Mouse (Mus musculus) heart, embryonic 15.5 days (tissue): Measurements from ENCODE around the gene Spaca9. TPM values are rescaled to one million over a fixed set of nuclear protein-coding genes. Genes with fewer than 3 reads are reported as not detected.

Source experiments
- ATAC-seq: fragments of 200-750 bp; cut with Nextera tagmentation; replicated peaks from 2 replicates; pipeline ENCODE4 v1.8.0; 2017; ENCODE audit warnings: low read depth, moderate TSS enrichment; ENCODE audit not compliant: insufficient number of reproducible peaks, insufficient read depth, low FRiP score
- H3K27ac ChIP-seq: fragments of 300-500 bp; sonication (generic); 2 replicates; pipeline ENCODE4 v1.5.1; 2015; ENCODE audit warnings: mild to moderate bottlenecking, inconsistent platforms
- H3K27me3 ChIP-seq: fragments of 300-500 bp; sonication (generic); 2 replicates; pipeline ENCODE4 v1.6.1; 2015; ENCODE audit warnings: inconsistent platforms
- H3K36me3 ChIP-seq: fragments of 300-500 bp; sonication (generic); 2 replicates; pipeline ENCODE4 v1.6.1; 2015; ENCODE audit warnings: mild to moderate bottlenecking, inconsistent platforms
- H3K4me1 ChIP-seq: fragments of 300-500 bp; sonication (generic); replicated peaks from 2 replicates; pipeline ENCODE4 v1.6.1; 2015; ENCODE audit warnings: inconsistent platforms
- H3K4me2 ChIP-seq: fragments of 300-500 bp; sonication (generic); 2 replicates; pipeline ENCODE4 v1.6.1; 2015; ENCODE audit warnings: inconsistent platforms, mild to moderate bottlenecking, moderate library complexity
- H3K4me3 ChIP-seq: fragments of 300-500 bp; sonication (generic); 2 replicates; pipeline ENCODE4 v1.5.1; 2015; ENCODE audit warnings: mild to moderate bottlenecking, inconsistent platforms
- H3K9ac ChIP-seq: fragments of 300-500 bp; sonication (generic); 2 replicates; pipeline ENCODE4 v1.6.1; 2015; ENCODE audit warnings: mild to moderate bottlenecking, inconsistent platforms
- H3K9me3 ChIP-seq: fragments of 300-500 bp; sonication (generic); replicated peaks from 2 replicates; pipeline ENCODE4 v1.6.1; 2016; ENCODE audit warnings: inconsistent platforms
- WGBS: fragments of 180-500 bp; shearing (Covaris S2); methylation state at CpG from one replicate; pipeline ENCODE4 v1.1.7; 2015; ENCODE audit warnings: mixed read lengths; 5-methylcytosine and 5-hydroxymethylcytosine counted together
- polyA plus RNA-seq: library from polyadenylated mRNA; unstranded; fragments of >200 nt; fragmentation: Nextera tagmentation; extraction: Ambion mirVana; gene quantifications from 2 replicates; pipeline ENCODE4 v1.2.1, GENCODE M21; 2015

The Spaca9 gene
- polyA plus RNA-seq: 1.0 and 1.7 TPM in 2 replicates

DNA sequence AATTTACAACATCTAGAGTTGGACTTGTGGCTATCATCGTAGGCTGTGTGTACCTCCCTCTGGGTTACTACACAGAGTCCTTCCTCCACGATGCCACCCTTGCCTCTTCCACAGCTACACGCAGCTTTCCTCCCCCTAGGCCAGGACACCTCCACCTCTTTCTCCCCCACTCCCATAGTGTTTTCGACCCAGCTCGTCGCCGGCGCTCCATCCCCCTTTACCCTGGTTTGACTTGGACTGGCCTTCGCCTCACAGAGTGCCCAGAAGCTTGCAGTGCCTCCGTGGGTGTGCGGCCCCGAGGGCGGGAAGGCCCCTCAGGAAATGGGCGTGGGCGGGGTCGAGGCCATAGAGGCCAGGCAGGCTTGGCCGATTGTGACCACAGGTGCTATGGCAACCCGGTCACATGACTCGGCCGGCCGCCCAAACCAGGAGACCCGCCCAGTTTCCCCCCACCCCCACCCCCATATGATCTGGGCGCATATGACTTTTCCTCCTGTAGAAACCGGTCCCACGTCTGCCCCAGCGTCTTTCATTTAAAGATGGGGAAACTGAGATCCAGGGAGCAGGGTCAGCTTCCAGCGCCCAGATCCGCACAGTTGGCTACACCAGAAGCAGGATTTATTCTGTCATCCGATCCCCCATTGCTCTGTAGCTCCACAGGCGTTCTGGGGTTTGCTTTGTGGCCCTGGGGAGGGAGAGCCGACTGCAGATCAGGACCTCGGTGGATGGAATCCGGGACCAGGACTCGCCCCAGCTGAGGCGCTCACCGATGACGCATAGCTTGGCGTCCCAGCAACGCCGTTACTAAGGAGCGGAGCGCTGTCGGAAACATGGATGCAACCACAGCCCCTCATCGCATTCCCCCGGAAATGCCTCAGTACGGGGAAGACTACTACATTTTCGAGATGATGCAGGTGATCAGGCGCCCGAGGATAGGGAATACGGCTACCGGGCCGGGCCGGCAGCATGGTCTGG, at the start of gene Spaca9, which contains the start of gene Ak8:
Spaca9 (minus strand) TSS at position 367 of the 975 bp plus-strand sequence.
Ak8 (plus strand) TSS at position 804 of the 975 bp plus-strand sequence.
- Histone ChIP-seq H3K27ac (peak within 1 kb of the TSS; percentile 64), H3K9ac (peak within 1 kb of the TSS; percentile 72), H3K36me3 (no peaks in the 10 kb centered on the region), H3K4me1 (peaks cover 15% of the 10 kb centered on the region), H3K4me2 (peak within 1 kb of the TSS; percentile 97), H3K27me3 (no peaks in the 10 kb centered on the region), H3K4me3 (peak within 1 kb of the TSS; percentile 71), H3K9me3 (no peaks in the 10 kb centered on the region)
- WGBS: 2% methylated on average over 53 of the region's 53 CpGs
- ATAC-seq: peak; percentile 77

DNA sequence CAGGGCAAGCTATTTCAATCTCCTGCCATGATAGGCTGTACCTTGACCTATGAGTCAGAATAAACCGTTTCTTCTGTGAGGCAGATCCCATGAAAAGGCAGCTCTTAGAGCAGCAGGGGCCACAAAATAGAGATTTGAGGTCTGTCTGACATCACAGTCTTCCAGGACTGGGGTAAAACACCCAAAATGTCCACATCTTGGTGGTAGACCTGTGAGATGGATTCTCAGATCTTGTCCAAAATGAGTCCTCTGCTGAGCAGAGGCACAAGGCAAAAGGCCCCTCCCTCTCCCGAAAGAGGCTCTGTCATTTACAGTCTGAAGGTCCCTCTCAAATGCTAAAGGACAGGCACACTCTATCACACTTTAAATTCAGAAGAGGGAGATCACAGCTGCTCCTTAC, 48.2 kb upstream of the Spaca9 start:
- ATAC-seq: no peak
- H3K9me3 ChIP-seq: no peaks in the 10 kb centered on the region
- peaks cover 35% of the 10 kb centered on the region for H3K27me3 ChIP-seq
- no peak overlapping the region for H3K9ac ChIP-seq
- H3K27ac ChIP-seq: no peak overlapping the region
- no peak overlapping the region for H3K4me3 ChIP-seq
- H3K4me2 ChIP-seq: no peak overlapping the region
- H3K4me1 ChIP-seq: peaks cover 17% of the 10 kb centered on the region
- H3K36me3 ChIP-seq: no peaks in the 10 kb centered on the region
- WGBS: 76% methylated on average over 2 of the region's 2 CpGs

DNA sequence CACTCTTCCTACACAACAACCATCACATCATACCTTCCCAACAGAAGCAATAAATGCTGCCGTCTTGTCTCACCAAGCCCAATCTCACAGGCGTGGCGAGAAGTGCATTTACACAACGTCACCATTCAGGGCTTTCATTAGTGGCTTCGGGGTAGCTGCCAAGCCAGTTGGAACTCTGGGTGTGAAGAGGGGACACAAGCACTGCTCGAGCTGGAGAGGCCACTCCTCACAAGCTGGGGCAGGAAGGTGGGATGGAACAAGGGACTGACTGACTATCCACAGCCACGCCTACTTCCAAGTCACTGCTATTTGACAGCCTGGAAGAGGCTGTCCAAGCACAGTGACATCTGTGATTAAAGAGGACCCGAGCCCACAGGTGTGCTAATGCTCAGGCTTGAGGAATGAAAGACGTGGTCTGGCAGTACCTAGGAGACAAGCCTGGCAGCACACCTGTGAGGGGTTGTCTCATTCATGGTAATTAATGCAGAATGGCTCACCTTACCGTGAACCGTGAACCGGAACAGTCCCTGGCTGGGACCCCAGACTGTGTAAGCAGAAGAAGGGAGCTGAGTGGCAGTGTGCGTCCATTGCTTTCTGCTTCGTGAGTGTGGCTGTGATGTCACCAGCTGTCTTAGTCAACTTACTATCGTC, 47.3 kb upstream of the Spaca9 start:
- H3K36me3 ChIP-seq: no peaks in the 10 kb centered on the region
- no peak overlapping the region for H3K4me3 ChIP-seq
- H3K9me3 ChIP-seq: no peaks in the 10 kb centered on the region
- no peak for ATAC-seq
- no peak overlapping the region for H3K4me2 ChIP-seq
- 69% methylated on average over 15 of the region's 15 CpGs for WGBS
- no peak overlapping the region for H3K9ac ChIP-seq
- no peak overlapping the region for H3K27ac ChIP-seq
- H3K4me1 ChIP-seq: peaks cover 8% of the 10 kb centered on the region
- peaks cover 29% of the 10 kb centered on the region for H3K27me3 ChIP-seq

DNA sequence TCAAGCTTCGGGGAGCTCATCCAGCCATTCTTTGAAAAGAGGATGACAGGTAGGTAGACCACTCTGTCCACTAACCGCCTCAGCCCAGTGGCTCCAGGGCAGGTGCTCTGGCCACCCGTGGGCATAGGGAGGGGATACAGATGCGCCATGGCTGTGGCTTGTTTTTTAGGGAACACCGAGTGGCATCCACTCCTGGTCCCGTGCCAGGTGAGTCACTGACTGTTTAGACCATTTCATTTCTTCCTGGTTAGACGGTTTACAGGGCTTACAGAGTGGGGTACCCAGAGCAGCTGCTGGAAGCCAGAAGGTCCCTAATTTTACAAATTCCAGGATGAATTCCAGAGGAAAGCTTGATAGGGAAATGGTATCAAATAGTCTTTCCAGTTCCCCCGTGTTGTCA, 43.2 kb upstream of the Spaca9 start:
- Histone ChIP-seq H3K9me3 (no peaks in the 10 kb centered on the region), H3K27ac (no peak overlapping the region), H3K9ac (no peak overlapping the region), H3K4me3 (no peak overlapping the region), H3K27me3 (peaks cover 23% of the 10 kb centered on the region), H3K4me1 (no peaks in the 10 kb centered on the region), H3K36me3 (no peaks in the 10 kb centered on the region), H3K4me2 (no peak overlapping the region)
- no peak for ATAC-seq
- WGBS: 75% methylated on average over 8 of the region's 8 CpGs

DNA sequence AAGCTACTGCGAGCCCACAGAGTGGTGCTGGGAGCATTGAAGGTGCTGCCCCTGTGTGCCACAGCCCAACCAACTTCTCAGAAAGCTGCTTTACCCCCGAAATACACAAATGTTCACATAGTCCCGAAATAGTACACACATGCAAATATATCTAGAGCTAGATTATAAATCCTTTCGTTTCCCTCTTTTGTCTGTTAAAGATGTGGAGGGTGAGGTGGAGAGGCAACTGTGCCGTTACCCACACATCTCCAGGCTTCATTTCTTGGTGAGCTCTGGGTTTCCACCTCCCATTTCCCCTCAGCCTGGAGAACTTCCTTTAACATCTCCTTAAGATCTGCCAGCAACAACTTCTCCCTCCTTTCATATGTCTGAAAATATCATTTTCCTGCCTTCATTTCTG, 40.6 kb upstream of the Spaca9 start:
- H3K36me3 ChIP-seq: no peaks in the 10 kb centered on the region
- H3K27me3 ChIP-seq: peaks cover 23% of the 10 kb centered on the region
- H3K27ac ChIP-seq: no peak overlapping the region
- no peaks in the 10 kb centered on the region for H3K4me1 ChIP-seq
- ATAC-seq: no peak
- no peak overlapping the region for H3K4me2 ChIP-seq
- WGBS: 76% methylated on average over 5 of the region's 5 CpGs
- no peak overlapping the region for H3K9ac ChIP-seq
- no peak overlapping the region for H3K4me3 ChIP-seq
- H3K9me3 ChIP-seq: no peaks in the 10 kb centered on the region

DNA sequence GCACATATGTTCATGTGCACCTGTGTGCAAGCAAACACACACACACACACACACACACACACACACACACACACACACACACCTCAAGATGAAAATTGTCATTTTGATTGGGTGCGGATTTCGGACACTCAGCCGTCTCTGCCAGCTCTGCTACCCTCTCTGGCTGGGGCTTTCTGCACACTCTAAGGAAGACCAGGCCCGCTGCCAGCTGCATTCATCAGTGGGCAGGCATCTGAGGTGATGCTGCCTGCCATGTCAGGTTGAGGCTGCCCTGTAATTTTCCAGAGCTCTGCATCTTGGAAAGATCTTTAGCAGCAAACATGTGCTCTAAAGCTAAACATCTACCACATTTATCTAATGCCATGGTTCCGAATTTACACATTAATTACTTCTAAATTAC, 37.6 kb upstream of the Spaca9 start:
- H3K27ac ChIP-seq: no peak overlapping the region
- H3K9me3 ChIP-seq: no peaks in the 10 kb centered on the region
- H3K27me3 ChIP-seq: peaks cover 24% of the 10 kb centered on the region
- H3K4me2 ChIP-seq: no peak overlapping the region
- H3K9ac ChIP-seq: no peak overlapping the region
- no peak for ATAC-seq
- no peaks in the 10 kb centered on the region for H3K36me3 ChIP-seq
- WGBS: 83% methylated on average over 5 of the region's 5 CpGs
- no peak overlapping the region for H3K4me3 ChIP-seq
- no peaks in the 10 kb centered on the region for H3K4me1 ChIP-seq

DNA sequence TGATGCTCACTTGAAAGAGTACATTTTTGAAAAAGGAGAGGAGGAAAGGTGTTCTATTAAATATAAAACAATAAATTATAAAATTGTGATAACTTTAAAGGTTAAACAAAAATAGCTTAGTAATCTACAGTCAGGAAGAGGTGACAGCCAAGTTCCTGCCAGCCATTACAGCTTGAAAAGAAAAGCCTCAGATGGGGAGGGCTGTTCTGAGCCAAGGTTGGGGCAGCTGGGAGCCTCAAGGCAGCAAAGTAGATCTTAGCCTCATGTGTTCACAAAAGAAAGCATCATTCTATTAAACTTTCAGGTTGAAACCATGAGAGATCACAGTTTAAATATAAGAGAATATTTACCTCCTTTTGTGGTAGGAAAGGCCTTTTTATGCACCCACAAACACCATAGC, 31.1 kb upstream of the Spaca9 start:
- no peak overlapping the region for H3K9ac ChIP-seq
- no peak for ATAC-seq
- no peak overlapping the region for H3K4me2 ChIP-seq
- no peaks in the 10 kb centered on the region for H3K36me3 ChIP-seq
- H3K4me1 ChIP-seq: no peaks in the 10 kb centered on the region
- H3K4me3 ChIP-seq: no peak overlapping the region
- H3K27me3 ChIP-seq: peaks cover 4% of the 10 kb centered on the region; the same call in 1 of the 2 replicates
- H3K9me3 ChIP-seq: no peaks in the 10 kb centered on the region
- no peak overlapping the region for H3K27ac ChIP-seq

DNA sequence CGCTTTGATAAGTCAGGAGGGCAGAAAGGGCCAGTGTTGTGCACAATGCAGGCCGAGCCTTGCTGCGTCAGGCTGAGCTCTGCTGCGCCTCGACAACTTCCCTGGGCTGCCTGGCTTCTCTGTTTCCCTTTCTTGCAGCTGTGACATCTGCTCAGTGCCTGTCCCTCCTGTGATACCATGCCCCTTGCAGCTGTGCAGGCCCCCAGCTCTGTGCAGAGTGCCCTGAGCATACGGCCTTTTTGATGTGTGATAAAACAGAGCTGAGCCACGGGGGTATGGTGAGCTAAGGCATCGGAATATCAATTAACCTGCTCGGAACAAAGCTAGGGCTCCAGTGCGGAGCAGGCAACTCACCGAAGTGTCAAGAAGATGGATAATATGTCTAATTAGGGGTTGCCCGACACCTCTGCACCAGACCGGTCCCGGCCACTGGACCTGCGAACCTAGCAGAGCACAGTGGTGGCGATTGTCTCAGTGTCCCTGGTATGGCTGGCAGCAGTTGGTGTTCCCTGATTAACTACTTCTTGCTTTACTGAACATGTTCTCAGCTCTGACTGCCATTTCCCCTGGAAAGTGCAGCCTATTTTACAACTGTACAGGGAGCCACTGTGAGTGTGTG, 28.4 kb upstream of the Spaca9 start:
- H3K9me3 ChIP-seq: no peaks in the 10 kb centered on the region
- no peak overlapping the region for H3K4me3 ChIP-seq
- no peaks in the 10 kb centered on the region for H3K27me3 ChIP-seq
- no peaks in the 10 kb centered on the region for H3K4me1 ChIP-seq
- H3K9ac ChIP-seq: no peak overlapping the region
- no peak overlapping the region for H3K27ac ChIP-seq
- 40% methylated on average over 16 of the region's 16 CpGs for WGBS
- H3K36me3 ChIP-seq: no peaks in the 10 kb centered on the region
- ATAC-seq: no peak
- no peak overlapping the region for H3K4me2 ChIP-seq

DNA sequence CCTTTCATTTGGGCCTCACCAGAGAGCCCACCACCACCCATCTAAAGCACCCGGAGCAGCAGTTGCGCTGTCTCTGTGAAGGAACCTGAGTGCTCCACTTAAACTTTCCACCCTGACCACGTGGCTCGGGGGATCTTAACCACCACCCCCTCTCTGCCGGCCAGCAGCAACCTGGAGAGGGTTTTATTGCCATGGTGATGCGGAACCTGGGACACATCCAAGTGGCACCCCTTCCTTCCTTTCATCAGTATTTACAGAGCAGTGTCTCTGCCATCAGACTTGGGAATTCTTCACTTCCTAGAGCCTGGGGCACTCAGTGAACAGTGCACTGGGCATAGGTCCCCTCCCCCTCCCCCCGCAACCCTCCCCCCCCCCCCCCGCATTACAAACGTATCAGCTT, 24.4 kb upstream of the Spaca9 start:
- 51% methylated on average over 9 of the region's 9 CpGs for WGBS

DNA sequence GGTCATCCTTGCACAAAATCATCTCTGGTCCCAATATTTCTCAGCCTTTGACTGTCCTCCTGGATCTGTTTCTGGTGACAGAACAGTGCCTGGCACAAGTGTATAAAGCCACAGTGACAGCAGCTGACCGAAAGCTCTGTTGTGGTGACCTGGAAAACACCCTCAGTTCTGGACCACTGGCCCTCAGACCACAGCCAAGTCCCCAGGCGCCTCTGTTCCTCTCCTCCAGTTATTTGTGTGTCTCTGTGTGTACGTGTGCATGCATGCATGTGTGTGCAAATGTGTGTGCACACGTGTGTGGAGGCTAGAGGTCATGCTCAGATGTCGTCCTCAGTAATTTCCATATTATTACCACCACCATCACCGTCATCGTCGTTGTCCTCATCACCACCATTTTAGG, 22.9 kb upstream of the Spaca9 start:
- H3K27me3 ChIP-seq: no peaks in the 10 kb centered on the region
- no peak for ATAC-seq

More for the DNA sequence above, 24.4 kb upstream of the Spaca9 start:
- Histone ChIP-seq H3K27me3 (no peaks in the 10 kb centered on the region), H3K9ac (no peak overlapping the region), H3K4me3 (no peak overlapping the region), H3K27ac (no peak overlapping the region), H3K9me3 (no peaks in the 10 kb centered on the region), H3K4me1 (no peaks in the 10 kb centered on the region), H3K36me3 (no peaks in the 10 kb centered on the region), H3K4me2 (no peak overlapping the region)
- ATAC-seq: no peak

DNA sequence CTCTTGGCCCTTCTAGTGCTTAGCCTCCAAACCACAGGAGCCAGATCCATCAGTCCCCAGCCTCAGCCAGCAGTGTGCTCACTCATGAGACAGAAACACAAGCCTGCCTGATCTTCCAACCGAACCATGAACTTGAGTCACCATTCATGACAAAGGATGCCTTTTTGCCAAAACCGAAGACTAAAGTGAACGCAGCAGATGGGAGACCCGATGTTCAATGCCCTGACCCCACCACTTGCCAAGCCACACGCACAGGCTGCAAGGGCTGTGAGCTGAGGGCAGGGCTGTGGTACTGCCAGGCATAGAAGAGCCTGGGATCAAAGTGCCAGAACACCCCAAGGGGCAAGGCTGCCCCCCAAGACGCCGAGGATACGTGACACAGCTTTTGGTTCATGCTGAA, 13.5 kb upstream of the Spaca9 start:
- Histone ChIP-seq H3K27me3 (no peaks in the 10 kb centered on the region), H3K36me3 (no peaks in the 10 kb centered on the region), H3K4me1 (0 out of 2 replicates have a peak, but pooled peaks cover 4% of the 10 kb centered on the region), H3K27ac (no peak overlapping the region), H3K9me3 (no peaks in the 10 kb centered on the region), H3K4me3 (no peak overlapping the region), H3K4me2 (no peak overlapping the region), H3K9ac (no peak overlapping the region)
- no peak for ATAC-seq
- 81% methylated on average over 8 of the region's 8 CpGs for WGBS

More for the DNA sequence above, 22.9 kb upstream of the Spaca9 start:
- H3K4me2 ChIP-seq: no peak overlapping the region
- no peak overlapping the region for H3K4me3 ChIP-seq
- no peak overlapping the region for H3K27ac ChIP-seq
- WGBS: 82% methylated on average over 8 of the region's 8 CpGs
- no peak overlapping the region for H3K9ac ChIP-seq
- no peaks in the 10 kb centered on the region for H3K9me3 ChIP-seq
- H3K4me1 ChIP-seq: no peaks in the 10 kb centered on the region
- no peaks in the 10 kb centered on the region for H3K36me3 ChIP-seq
